Mouse (Mus musculus) left cerebral cortex, postnatal 25 days (tissue): ENCODE measurements around the gene Lmtk2. TPM values are rescaled to one million over a fixed set of nuclear protein-coding genes. Genes with fewer than 3 reads are reported as not detected.
A peak's percentile ranks its signal among the peaks of the same experiment; 100 is the strongest.

Source experiments
- DNase-seq, 2 experiments: peaks; one replicate each; pipeline ENCODE4 v3.0.0; 2022; ENCODE audit warnings: low spot score in 2 of 2, mixed read lengths in 1 of 2
- intact Hi-C: fragments of 180-260 bp; cut with DNase I; formaldehyde crosslinking; loops from one replicate; pipeline ENCODE4 v1.15.1; 2025
- total RNA-seq, 2 experiments: library from RNA; stranded (reverse); gene quantifications; 2 replicates each; pipeline ENCODE4 v1.2.3; 2021

Lmtk2 gene
- total RNA-seq, result 100 to 1,000 TPM; 163 to 171 TPM

DNA sequence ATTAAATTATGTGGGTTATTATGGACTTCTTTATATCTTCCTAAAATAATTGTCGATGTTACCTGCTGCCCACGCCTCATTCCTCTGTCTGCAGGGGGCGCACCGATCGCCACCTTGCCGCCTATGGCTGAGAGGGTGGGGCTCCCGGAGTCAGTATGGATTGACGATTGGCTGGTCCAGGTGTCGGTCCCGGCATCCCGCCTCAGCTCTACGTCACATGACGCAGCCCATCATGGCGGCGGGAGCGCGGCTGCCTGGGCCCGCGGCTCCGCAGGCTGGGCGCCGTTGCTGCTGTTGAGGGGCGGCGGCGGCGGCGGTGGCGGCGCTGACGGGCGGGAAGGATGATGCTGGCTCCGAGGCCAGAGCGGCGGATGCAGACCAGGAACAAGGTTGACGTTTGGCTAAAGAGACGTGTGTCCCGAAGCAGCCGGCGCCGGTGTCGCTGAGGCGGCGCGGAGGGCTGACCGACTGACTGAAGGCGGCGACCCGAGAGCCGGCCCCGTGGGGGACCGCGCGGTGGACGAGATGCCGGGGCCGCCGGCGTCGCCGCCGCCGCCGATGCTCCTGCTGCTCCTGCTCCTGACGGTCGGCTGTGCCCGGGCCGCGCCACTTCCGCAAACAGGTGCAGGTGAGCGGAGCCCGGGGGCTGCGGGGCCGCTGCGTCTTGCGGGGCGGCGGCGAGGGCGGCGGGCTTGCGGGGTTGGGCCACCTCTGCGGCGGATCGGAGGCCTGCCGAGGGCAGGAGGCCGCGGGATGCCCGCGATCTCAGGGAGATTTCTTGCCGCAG, at the start of gene Lmtk2:
TSS of gene Lmtk2 (plus strand) at position 288 of the 787 bp plus-strand sequence.
- peak; percentile 98 for DNase-seq
- intact Hi-C loops, result loop anchor here (2.0 kb wide), 1 partner anchor 56 kb away; no protein-coding TSS in a partner anchor

DNA sequence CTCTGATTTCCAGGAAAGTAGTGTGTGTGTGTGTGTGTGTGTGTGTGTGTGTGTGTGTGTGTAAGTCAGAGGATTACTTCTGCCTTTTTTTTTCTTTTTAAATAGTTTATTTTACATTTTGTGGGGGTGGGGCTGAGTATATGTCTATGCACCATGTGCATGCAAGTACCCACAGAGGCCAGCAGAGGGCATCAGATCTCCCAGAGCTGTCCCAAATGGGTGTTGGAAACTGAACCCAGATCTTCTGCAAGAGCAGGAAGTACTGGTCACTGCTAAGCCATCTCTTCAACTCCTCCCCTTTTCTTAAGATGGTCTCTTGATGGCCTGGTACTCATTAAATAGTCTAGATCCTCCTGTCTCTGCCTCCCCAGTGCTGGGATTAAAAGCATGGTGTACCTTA, 49.0 kb upstream of the Lmtk2 start:
- DNase-seq, result no peak

GRCm38 (mm10) chr5:144053450-144053849, 46.8 kb upstream of the Lmtk2 start:
- DNase-seq, result peak in 1 of 2 experiments; percentile 40
- intact Hi-C loops, result loop anchor here (1.0 kb wide), 1 partner anchor 29 kb away; no protein-coding TSS in a partner anchor

More for the DNA sequence above, 49.0 kb upstream of the Lmtk2 start:
- intact Hi-C loops, result no loop called here

GRCm38 (mm10) chr5:144054340-144054739, 45.9 kb upstream of the Lmtk2 start:
- DNase-seq, result no peak
- intact Hi-C loops, result no loop called here

- peak in 1 of 2 experiments; percentile 52 for DNase-seq
These were observed 36.1 kb upstream of the Lmtk2 start for GRCm38 (mm10) chr5:144064093-144064492.

DNA sequence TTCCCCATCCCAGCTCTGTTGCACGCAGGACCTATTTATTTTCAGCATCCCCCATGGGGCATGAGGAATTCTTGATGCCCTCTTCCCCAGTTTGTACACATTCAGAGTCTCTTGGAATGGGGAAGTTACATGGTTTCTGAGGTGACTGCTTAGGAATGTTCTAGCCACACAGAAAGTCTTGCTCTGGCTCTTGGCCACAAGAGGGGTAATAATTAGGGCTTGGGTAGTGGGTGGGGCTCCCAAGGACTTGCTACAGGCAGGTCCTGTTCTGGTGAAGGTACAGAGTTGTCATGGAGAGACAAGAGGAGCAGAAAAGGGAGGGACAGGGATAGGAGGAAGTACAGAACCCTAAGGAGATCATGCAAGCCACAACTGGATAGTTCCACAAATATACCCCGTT, 34.2 kb upstream of the Lmtk2 start:
- intact Hi-C loops, result no loop called here
- DNase-seq, result no peak

More at GRCm38 (mm10) chr5:144064093-144064492, 36.1 kb upstream of the Lmtk2 start:
- intact Hi-C loops, result no loop called here

DNA sequence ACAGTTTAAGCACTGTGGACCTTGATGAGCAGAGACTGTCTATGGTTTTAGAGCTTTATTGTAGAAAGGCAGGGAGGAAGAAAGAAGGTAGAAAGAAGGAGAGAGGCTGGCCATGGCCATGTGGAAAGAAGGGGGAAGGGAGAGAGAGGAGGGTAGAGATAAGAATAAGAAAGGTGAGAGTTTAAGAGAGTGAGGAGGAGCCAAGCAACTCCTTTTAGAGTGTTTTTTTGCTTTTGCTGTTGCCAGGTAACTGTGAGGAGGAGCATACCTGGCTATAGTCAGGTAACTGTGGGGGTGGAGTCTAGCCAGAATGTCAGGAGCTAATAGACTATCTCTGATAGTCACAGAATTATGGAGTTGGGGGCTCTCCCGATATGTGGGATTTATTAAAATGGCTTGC, 30.2 kb upstream of the Lmtk2 start:
- intact Hi-C loops, result no loop called here
- DNase-seq, result no peak

DNA sequence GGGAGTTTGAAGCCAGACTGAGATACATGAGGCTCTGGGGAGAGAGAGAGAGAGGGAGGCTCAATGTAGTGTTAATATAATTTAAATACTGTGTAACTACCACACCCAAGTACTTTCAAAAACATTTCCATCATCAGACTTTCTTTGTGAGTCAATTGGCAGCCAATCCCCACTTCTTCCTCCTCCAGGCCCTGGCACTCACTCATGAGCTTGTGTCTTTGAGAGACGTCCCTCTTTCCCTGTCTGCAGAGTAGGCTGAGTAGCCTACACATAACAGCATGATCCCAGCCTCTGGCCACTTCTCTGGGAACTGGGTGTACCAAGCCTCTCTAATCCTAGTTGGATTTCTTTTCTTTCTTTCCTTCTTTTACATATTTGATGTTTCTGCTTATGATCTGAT, 29.0 kb upstream of the Lmtk2 start:
- intact Hi-C loops, result no loop called here
- DNase-seq, result peak; percentile 23 to 83

DNA sequence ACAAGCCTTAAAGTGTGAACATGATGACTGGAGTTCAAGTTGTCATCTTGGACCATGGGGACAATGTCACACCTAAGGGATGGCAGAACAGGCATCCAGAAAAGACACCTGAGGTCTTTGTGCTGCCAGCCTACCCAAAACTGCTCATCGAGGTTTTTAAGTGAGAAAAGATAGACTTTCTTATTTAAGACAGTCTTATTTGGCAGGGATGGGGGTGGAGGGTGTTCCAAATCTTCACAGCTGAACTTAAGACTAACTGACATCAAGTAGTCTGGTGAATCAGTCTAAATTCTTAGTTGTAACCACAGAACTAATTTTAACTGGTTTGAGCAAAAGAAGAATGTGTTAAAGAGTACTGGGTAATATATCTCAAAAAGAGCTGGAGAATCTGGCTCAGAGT, 22.7 kb upstream of the Lmtk2 start:
- intact Hi-C loops, result loop anchor here (1.0 kb wide), 2 partner anchors 28 to 134 kb away; no protein-coding TSS in a partner anchor
- peak in 1 of 2 experiments; percentile 90 for DNase-seq

GRCm38 (mm10) chr5:144080886-144081285, 19.4 kb upstream of the Lmtk2 start:
- no peak for DNase-seq
- intact Hi-C loops, result no loop called here

GRCm38 (mm10) chr5:144082006-144082405, 18.2 kb upstream of the Lmtk2 start:
- intact Hi-C loops, result loop anchor here (1.0 kb wide), 1 partner anchor 29 kb away; no protein-coding TSS in a partner anchor
- peak in 1 of 2 experiments; percentile 81 for DNase-seq

- intact Hi-C loops, result no loop called here
- peak in 1 of 2 experiments; percentile 70 for DNase-seq
These were observed 16.7 kb upstream of the Lmtk2 start for GRCm38 (mm10) chr5:144083521-144083920.

GRCm38 (mm10) chr5:144084271-144084670, 16.0 kb upstream of the Lmtk2 start:
- intact Hi-C loops, result no loop called here
- no peak for DNase-seq

- intact Hi-C loops, result no loop called here
- no peak for DNase-seq
These were observed 14.5 kb upstream of the Lmtk2 start for GRCm38 (mm10) chr5:144085696-144086095.

DNA sequence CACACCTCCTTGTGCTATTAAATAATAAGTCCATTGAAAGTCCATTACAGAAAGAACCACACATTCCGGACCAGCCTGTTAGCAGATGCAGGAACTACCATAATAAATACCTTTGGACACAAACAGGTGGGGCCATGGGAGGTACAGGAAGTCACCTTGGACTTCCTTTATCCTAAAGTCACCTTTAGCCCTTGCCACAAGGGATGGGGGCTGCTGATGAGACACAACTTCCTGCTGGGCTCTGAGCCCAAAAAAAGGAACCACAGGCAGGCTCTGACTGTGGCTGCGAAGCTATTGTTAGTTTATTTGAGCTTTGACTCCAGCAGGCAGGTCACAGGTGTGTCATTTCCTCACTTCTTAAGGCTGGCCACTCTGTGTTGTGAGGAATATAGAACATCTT, 13.7 kb upstream of the Lmtk2 start:
- intact Hi-C loops, result no loop called here
- DNase-seq, result no peak

- no peak for DNase-seq
- intact Hi-C loops, result no loop called here
These were observed 11.9 kb upstream of the Lmtk2 start for GRCm38 (mm10) chr5:144088354-144088753.

DNA sequence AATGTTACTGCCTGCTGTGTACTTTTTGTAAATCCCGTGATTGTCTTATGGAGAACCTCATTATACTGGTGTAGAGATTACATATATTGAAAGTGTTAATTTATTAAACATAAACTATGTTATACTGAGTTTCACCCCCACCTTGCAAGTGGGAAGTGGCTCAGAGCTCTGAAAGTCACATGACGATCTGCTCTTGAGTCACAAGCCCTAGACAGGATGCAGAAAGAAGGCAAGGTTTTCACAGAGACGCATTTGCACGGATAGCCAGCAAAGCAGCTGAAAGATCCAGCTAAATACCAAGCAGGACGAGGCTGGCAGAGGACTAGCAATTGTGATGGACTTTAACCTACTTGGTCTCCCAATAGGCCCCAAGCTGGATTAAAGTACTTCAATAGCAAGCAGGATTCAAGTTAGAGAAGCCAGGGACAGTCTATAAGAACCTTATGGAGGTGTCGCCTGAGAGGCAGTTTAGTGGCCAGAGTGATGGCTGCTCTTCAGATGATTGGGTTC, 4.7 kb upstream of the Lmtk2 start:
- no peak for DNase-seq
- intact Hi-C loops, result no loop called here

DNA sequence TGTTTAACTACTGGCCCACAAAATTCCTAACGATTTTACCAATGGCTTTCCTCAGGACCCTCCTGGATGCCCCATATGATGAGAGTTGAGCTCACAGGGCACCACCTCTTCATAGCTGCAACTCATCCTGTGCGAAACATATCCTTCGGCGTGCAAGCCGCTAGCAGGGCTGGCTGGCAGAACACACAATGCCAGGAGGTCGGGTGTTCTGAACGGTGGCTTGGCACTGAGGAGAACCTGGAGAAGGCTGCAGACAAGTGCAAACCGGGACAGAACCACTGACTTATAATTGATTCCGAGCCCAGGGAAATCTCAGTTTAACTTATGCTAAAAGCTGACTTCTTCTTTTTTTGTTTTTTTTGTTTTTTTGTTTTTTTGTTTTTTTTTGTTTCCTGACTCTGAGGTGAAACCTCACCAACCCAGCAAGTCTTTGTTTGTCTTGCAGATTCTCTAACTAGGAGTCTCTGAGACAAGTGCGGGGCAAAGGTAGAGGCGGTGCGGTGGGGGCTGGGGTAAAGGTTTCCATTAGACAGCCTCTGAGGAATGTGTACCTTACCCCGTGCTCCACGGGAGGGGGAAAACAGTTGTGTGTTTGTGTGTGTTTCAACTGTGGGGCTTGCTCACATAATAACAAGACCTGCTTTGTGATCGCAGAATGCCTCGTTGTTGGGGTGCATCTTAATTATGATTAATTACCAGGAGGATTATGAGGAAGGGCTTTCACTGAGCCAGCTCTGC, 2.2 kb upstream of the Lmtk2 start:
- intact Hi-C loops, result no loop called here

GRCm38 (mm10) chr5:144098640-144098929, 1.7 kb upstream of the Lmtk2 start:
- DNase-seq, result no peak
- intact Hi-C loops, result no loop called here

More for the DNA sequence above, 2.2 kb upstream of the Lmtk2 start:
- DNase-seq, result no peak

- no peak for DNase-seq
- intact Hi-C loops, result loop anchor here (2.0 kb wide), 1 partner anchor 56 kb away; no protein-coding TSS in a partner anchor
These were observed 712 bp downstream of the Lmtk2 start for GRCm38 (mm10) chr5:144100948-144101347.
